Mouse (Mus musculus) cerebellum, postnatal 10 days (tissue): Measurements from ENCODE around the gene Prr12.
A peak's percentile ranks its signal among the peaks of the same experiment; 100 is the strongest.

Experiments
- DNase-seq, 2 experiments: peaks; one replicate each; pipeline ENCODE4 v3.0.0; 2021; ENCODE audit warnings: mixed read lengths in 2 of 2

The Prr12 gene

GRCm38 (mm10) chr7:45050945-45051600 is 1.6 kb downstream of the Prr12 start:
- DNase-seq, result peak; percentile 91 to 92

- peak in 1 of 2 experiments; percentile 18 for DNase-seq
Observed at GRCm38 (mm10) chr7:45048923-45049657, 3.6 kb downstream of the Prr12 start.

GRCm38 (mm10) chr7:45048001-45048890 is 4.4 kb downstream of the Prr12 start:
- peak; percentile 41 to 45 for DNase-seq

- no peak for DNase-seq
Observed at GRCm38 (mm10) chr7:45047491-45047890, 5.2 kb downstream of the Prr12 start.

GRCm38 (mm10) chr7:45046853-45047350 is 5.8 kb downstream of the Prr12 start:
- DNase-seq, result no peak

GRCm38 (mm10) chr7:45045741-45046140 is 6.9 kb downstream of the Prr12 start:
- peak; percentile 32 to 37 for DNase-seq

- DNase-seq, result no peak
Observed at GRCm38 (mm10) chr7:45043307-45043706, 9.4 kb downstream of the Prr12 start.

- DNase-seq, result no peak
Observed at GRCm38 (mm10) chr7:45040851-45041250, 11.8 kb downstream of the Prr12 start.

- no peak for DNase-seq
Observed at GRCm38 (mm10) chr7:45038411-45038810, 14.3 kb downstream of the Prr12 start.

- DNase-seq, result peak; percentile 78 to 82
Observed at GRCm38 (mm10) chr7:45037720-45038361, 14.8 kb downstream of the Prr12 start.

- no peak for DNase-seq
Observed at GRCm38 (mm10) chr7:45036702-45037101, 16.0 kb downstream of the Prr12 start.

GRCm38 (mm10) chr7:45035631-45036030 is 17.1 kb downstream of the Prr12 start:
- no peak for DNase-seq

- no peak for DNase-seq
Observed at GRCm38 (mm10) chr7:45033722-45034359, 18.8 kb downstream of the Prr12 start.

GRCm38 (mm10) chr7:45030857-45031256 is 21.8 kb downstream of the Prr12 start:
- DNase-seq, result no peak

- DNase-seq, result no peak
Observed at GRCm38 (mm10) chr7:45029995-45030394, 22.7 kb downstream of the Prr12 start.

GRCm38 (mm10) chr7:45028351-45028750 is 24.3 kb downstream of the Prr12 start:
- DNase-seq, result no peak

GRCm38 (mm10) chr7:45027761-45028160 is 24.9 kb downstream of the Prr12 start:
- DNase-seq, result no peak

- DNase-seq, result no peak
Observed at GRCm38 (mm10) chr7:45026256-45026655, 26.4 kb downstream of the Prr12 start.

- no peak for DNase-seq
Observed at GRCm38 (mm10) chr7:45025601-45026220, 27.0 kb downstream of the Prr12 start.

GRCm38 (mm10) chr7:45024281-45025248 is 28.1 kb downstream of the Prr12 start:
- no peak for DNase-seq
